Mouse (Mus musculus) myocyte (in vitro differentiated cells): ENCODE results near the gene Tmem45b.

Experiments
- E2F4 ChIP-seq: IDR thresholded peaks from one replicate; pipeline ENCODE4 v1.6.1; 2011; ENCODE audit warnings: mild to moderate bottlenecking, control low read depth, moderate library complexity; ENCODE audit not compliant: insufficient read depth
- MAX ChIP-seq: IDR thresholded peaks from one replicate; pipeline ENCODE4 v1.6.1; 2011; ENCODE audit warnings: low read depth, mild to moderate bottlenecking, control low read depth
- MYOD1 ChIP-seq, 3 experiments: IDR thresholded peaks; one replicate each; pipeline ENCODE4 v1.6.1; 2011; ENCODE audit warnings: control low read depth in 2 of 3, low read depth in 2 of 3, mild to moderate bottlenecking in 2 of 3, moderate library complexity in 1 of 3; ENCODE audit not compliant: insufficient read length in 2 of 3, control insufficient read depth in 1 of 3
- MYOG ChIP-seq, 3 experiments: IDR thresholded peaks; one replicate each; pipeline ENCODE4 v1.6.1; 2011; ENCODE audit warnings: control low read depth in 2 of 3, low read depth in 2 of 3, mild to moderate bottlenecking in 2 of 3; ENCODE audit not compliant: insufficient read length in 2 of 3, control insufficient read depth in 1 of 3, insufficient read depth in 1 of 3
- POLR2A ChIP-seq: IDR thresholded peaks from one replicate; pipeline ENCODE4 v1.6.1; 2011; ENCODE audit warnings: low read depth, mild to moderate bottlenecking, control low read depth, moderate library complexity; ENCODE audit not compliant: insufficient read length
- POLR2AphosphoS2 ChIP-seq: IDR thresholded peaks from one replicate; pipeline ENCODE4 v1.6.1; 2011; ENCODE audit warnings: low read depth, control low read depth; ENCODE audit not compliant: insufficient read length
- REST ChIP-seq: IDR thresholded peaks from one replicate; pipeline ENCODE4 v1.6.1; 2011; ENCODE audit warnings: mild to moderate bottlenecking, control low read depth, moderate library complexity; ENCODE audit not compliant: insufficient read depth, insufficient read length
- SRF ChIP-seq: IDR thresholded peaks from one replicate; pipeline ENCODE4 v1.6.1; 2011; ENCODE audit warnings: low read depth; ENCODE audit not compliant: control insufficient read depth, insufficient read length
- TCF12 ChIP-seq: IDR thresholded peaks from one replicate; pipeline ENCODE4 v1.6.1; 2011; ENCODE audit warnings: mild to moderate bottlenecking, control low read depth; ENCODE audit not compliant: poor library complexity, insufficient read depth, severe bottlenecking
- TCF3 ChIP-seq: IDR thresholded peaks from one replicate; pipeline ENCODE4 v1.6.1; 2011; ENCODE audit warnings: low read depth, control low read depth; ENCODE audit not compliant: insufficient read length
- USF1 ChIP-seq: IDR thresholded peaks from one replicate; pipeline ENCODE4 v1.6.1; 2011; ENCODE audit warnings: low read depth, mild to moderate bottlenecking, control low read depth, moderate library complexity

DNA sequence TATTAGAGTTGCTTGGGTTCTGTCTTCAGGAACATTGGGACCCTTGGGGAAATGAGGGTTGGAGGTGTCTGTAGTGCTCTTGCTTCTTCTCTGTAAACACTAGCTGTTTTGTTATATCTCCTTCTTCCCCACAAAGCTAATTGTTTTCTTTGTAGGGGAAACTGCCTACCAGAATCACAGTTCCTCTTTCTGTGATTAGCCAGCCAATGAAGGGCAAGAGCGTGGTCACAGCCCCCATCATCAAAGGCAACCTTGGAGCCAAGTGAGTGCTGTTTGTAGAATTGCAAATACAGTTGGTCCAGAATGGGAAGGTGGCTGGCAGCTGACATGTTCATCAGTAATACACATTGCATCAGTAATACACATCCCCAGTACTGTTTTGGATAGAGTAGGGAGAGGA lies 45.4 kb downstream of the Tmem45b start:
- TF ChIP-seq POLR2A, result no peak
- TF ChIP-seq USF1, result no peak
- TF ChIP-seq MYOG (IDR thresholded peaks at IDR 0.05; ENCODE audit: control insufficient read depth in 1 of 3, insufficient read depth in 1 of 3, insufficient read length in 2 of 3, low read depth in 2 of 3), result no peak
- TF ChIP-seq POLR2AphosphoS2, result no peak
- no peak for TF ChIP-seq MAX
- no peak for TF ChIP-seq E2F4
- no peak for TF ChIP-seq MYOD1 (IDR thresholded peaks at IDR 0.05; ENCODE audit: control insufficient read depth in 1 of 3, insufficient read length in 2 of 3, low read depth in 2 of 3)
- TF ChIP-seq TCF12, result no peak
- no peak for TF ChIP-seq TCF3
- TF ChIP-seq REST, result no peak
- TF ChIP-seq SRF, result no peak
